Mouse (Mus musculus) kidney, postnatal 10 days (tissue): ENCODE data around the gene Lag3.
A peak's percentile ranks its signal among the peaks of the same experiment; 100 is the strongest.

ENCODE experiments used
- DNase-seq: peaks from one replicate; pipeline ENCODE4 v3.0.0; 2021; ENCODE audit warnings: mixed read lengths

Gene Lag3

GRCm38 (mm10) chr6:124919695-124920317 lies 8.3 kb upstream of the Lag3 start, which contains the start of gene Ptms:
TSS of gene Ptms (minus strand) at chr6:124920103.
- peak; percentile 96 for DNase-seq

- peak; percentile 28 for DNase-seq
Measured at GRCm38 (mm10) chr6:124918890-124919627, 7.6 kb upstream of the Lag3 start.

- no peak for DNase-seq
Measured at GRCm38 (mm10) chr6:124918331-124918690, 6.8 kb upstream of the Lag3 start.

GRCm38 (mm10) chr6:124917518-124918330 lies 6.2 kb upstream of the Lag3 start:
- peak; percentile 95 for DNase-seq

GRCm38 (mm10) chr6:124916695-124917517 lies 5.4 kb upstream of the Lag3 start:
- peak; percentile 97 for DNase-seq

GRCm38 (mm10) chr6:124915942-124916694 lies 4.6 kb upstream of the Lag3 start:
- DNase-seq = peak; percentile 61

- peak; percentile 70 for DNase-seq
Measured at GRCm38 (mm10) chr6:124915160-124915941, 3.8 kb upstream of the Lag3 start.

- DNase-seq = no peak
Measured at GRCm38 (mm10) chr6:124914511-124914910, 3.0 kb upstream of the Lag3 start.

- DNase-seq = peak; percentile 34
Measured at GRCm38 (mm10) chr6:124913721-124914285, 2.3 kb upstream of the Lag3 start.

- DNase-seq = no peak
Measured at GRCm38 (mm10) chr6:124913214-124913613, 1.7 kb upstream of the Lag3 start.

GRCm38 (mm10) chr6:124910032-124910431 lies 1.5 kb downstream of the Lag3 start:
- peak; percentile 28 for DNase-seq

- DNase-seq = no peak
Measured at GRCm38 (mm10) chr6:124907767-124908166, 3.7 kb downstream of the Lag3 start.

GRCm38 (mm10) chr6:124904991-124905860 lies 6.3 kb downstream of the Lag3 start:
- peak; percentile 27 for DNase-seq

- peak; percentile 83 for DNase-seq
Measured at GRCm38 (mm10) chr6:124904161-124904981, 7.1 kb downstream of the Lag3 start.

GRCm38 (mm10) chr6:124903580-124904151 lies 7.8 kb downstream of the Lag3 start:
- peak; percentile 98 for DNase-seq

- no peak for DNase-seq
Measured at GRCm38 (mm10) chr6:124901851-124902250, 9.7 kb downstream of the Lag3 start.

GRCm38 (mm10) chr6:124900801-124901480 lies 10.6 kb downstream of the Lag3 start:
- DNase-seq = peak; percentile 30
